Mouse (Mus musculus): ENCODE measurements around the gene Zfp950. TPM values are rescaled to one million over a fixed set of nuclear protein-coding genes. Genes with fewer than 3 reads are reported as not detected.

Zfp950 gene
- polyA plus RNA-seq, 1 experiment from 2014 or later = 43.5 TPM

DNA sequence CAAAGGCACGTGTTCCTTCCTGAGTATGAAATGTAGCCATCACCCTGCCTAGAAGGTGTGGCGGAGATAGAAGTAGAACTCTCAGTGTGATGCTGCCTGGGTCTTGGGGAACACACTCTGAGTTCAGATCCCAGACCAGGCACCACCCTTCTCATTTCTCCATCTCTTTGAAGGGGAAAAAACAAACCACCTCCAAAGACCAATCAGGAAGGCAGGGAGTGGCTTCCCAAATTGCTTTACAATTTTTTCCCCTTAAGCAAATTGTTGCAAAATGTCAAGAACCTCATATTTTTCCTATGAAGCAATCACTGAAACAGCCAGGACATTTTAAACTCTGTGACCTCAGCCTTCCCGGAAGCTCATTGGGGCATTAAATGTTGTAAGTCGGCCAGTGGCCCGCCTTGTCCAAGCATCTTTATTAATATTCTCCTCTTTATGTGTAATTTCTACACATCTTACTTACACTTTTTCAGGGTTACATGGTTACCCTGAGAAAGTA, 60.3 kb downstream of the Zfp950 start:
- H3K27ac ChIP-seq (ENCODE audit: low read depth) = no peak overlapping the region
- peaks cover 5% of the 10 kb centered on the region; the same call in 1 of the 2 replicates for H3K36me3 ChIP-seq (ENCODE audit: control insufficient read depth, insufficient read depth, low read length)
- H3K9ac ChIP-seq (ENCODE audit: low read length) = no peak overlapping the region
- H3K9me3 ChIP-seq (ENCODE audit: control insufficient read depth, low read length) = no peaks in the 10 kb centered on the region
- no peaks in the 10 kb centered on the region for H3K27me3 ChIP-seq (replicated peaks; ENCODE audit: control insufficient read depth, insufficient read depth, low read length)
- no peak overlapping the region for H3K4me3 ChIP-seq (ENCODE audit: low read depth, low read length)
- WGBS = 94% methylated on average over 5 of the region's 5 CpGs
- no peaks in the 10 kb centered on the region for H3K4me1 ChIP-seq (replicated peaks; ENCODE audit: control insufficient read depth, insufficient read depth, low read length)
- no peak overlapping the region for H3K4me2 ChIP-seq (ENCODE audit: low read length)
- no peak for ATAC-seq (replicated peaks; ENCODE audit: low FRiP score, low TSS enrichment, low read depth)
- no peak for DNase-seq (ENCODE audit: low spot score)

DNA sequence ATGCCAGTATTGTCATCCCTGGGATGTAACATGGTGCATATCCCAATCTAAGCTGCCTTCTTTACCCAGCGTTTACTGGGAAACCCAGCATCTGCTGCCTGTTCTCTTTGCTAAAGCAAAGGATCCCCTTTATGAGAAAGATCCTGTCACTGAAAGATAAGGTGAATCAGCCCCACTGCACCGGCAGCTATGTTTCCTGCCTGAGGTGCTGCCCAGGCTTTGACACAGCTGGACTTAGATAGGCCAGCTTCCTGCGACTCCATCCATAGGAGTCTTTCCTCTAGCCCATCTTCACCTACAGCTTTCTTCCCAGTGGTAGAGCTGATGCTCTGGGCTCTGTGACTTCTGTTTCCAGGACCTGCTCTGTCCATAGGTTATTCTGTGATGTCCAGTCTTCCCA, 62.0 kb downstream of the Zfp950 start:
- Histone ChIP-seq H3K9ac (ENCODE audit: low read length) (no peak overlapping the region), H3K36me3 (ENCODE audit: control insufficient read depth, insufficient read depth, low read length) (peaks cover 5% of the 10 kb centered on the region; the same call in 1 of the 2 replicates), H3K9me3 (ENCODE audit: control insufficient read depth, low read length) (no peaks in the 10 kb centered on the region), H3K4me2 (ENCODE audit: low read length) (no peak overlapping the region), H3K27me3 (replicated peaks; ENCODE audit: control insufficient read depth, insufficient read depth, low read length) (no peaks in the 10 kb centered on the region), H3K27ac (ENCODE audit: low read depth) (no peak overlapping the region), H3K4me3 (ENCODE audit: low read depth, low read length) (no peak overlapping the region), H3K4me1 (replicated peaks; ENCODE audit: control insufficient read depth, insufficient read depth, low read length) (no peaks in the 10 kb centered on the region)
- no peak for DNase-seq (ENCODE audit: low spot score)
- no peak for ATAC-seq (replicated peaks; ENCODE audit: low FRiP score, low TSS enrichment, low read depth)
- whole genome bisulfite sequencing = 89% methylated on average over 3 of the region's 3 CpGs

DNA sequence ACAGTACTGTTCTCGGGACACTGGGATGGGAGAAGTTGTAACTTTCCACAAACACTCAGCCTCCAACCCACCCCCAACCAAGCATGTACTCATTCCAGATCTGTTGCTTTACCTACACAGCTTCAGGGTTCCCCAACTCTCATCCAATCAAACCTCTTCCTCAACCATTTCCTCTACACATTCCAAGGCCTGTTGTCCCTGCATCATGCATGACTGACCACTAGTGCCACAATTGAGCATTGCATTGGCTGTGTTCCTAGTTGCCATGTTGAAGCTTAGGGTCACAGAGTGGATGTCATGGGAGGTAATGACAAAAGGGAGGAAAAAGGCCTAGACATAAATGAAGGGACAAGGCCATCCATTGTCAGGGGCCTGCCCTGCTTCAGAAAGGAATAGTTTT, 75.6 kb downstream of the Zfp950 start:
- Histone ChIP-seq H3K9ac (ENCODE audit: low read length) (no peak overlapping the region), H3K4me2 (ENCODE audit: low read length) (no peak overlapping the region), H3K4me3 (ENCODE audit: low read depth, low read length) (no peak overlapping the region), H3K27me3 (replicated peaks; ENCODE audit: control insufficient read depth, insufficient read depth, low read length) (no peaks in the 10 kb centered on the region), H3K27ac (ENCODE audit: low read depth) (no peak overlapping the region), H3K36me3 (ENCODE audit: control insufficient read depth, insufficient read depth, low read length) (no peaks in the 10 kb centered on the region), H3K9me3 (ENCODE audit: control insufficient read depth, low read length) (no peaks in the 10 kb centered on the region), H3K4me1 (replicated peaks; ENCODE audit: control insufficient read depth, insufficient read depth, low read length) (no peaks in the 10 kb centered on the region)
- 83% methylated on average over 1 of the region's 1 CpGs for WGBS
- no peak for DNase-seq (ENCODE audit: low spot score)
- no peak for ATAC-seq (replicated peaks; ENCODE audit: low FRiP score, low TSS enrichment, low read depth)

GRCm38 (mm10) chr19:61064386-61064785, 76.3 kb downstream of the Zfp950 start:
- Histone ChIP-seq H3K9ac (ENCODE audit: low read length) (no peak overlapping the region), H3K9me3 (ENCODE audit: control insufficient read depth, low read length) (no peaks in the 10 kb centered on the region), H3K4me1 (replicated peaks; ENCODE audit: control insufficient read depth, insufficient read depth, low read length) (no peaks in the 10 kb centered on the region), H3K27ac (ENCODE audit: low read depth) (no peak overlapping the region), H3K4me2 (ENCODE audit: low read length) (no peak overlapping the region), H3K4me3 (ENCODE audit: low read depth, low read length) (no peak overlapping the region), H3K27me3 (replicated peaks; ENCODE audit: control insufficient read depth, insufficient read depth, low read length) (no peaks in the 10 kb centered on the region), H3K36me3 (ENCODE audit: control insufficient read depth, insufficient read depth, low read length) (no peaks in the 10 kb centered on the region)
- ATAC-seq (replicated peaks; ENCODE audit: low FRiP score, low TSS enrichment, low read depth) (no peak), DNase-seq (ENCODE audit: low spot score) (no peak)
- WGBS = 88% methylated on average over 3 of the region's 3 CpGs

DNA sequence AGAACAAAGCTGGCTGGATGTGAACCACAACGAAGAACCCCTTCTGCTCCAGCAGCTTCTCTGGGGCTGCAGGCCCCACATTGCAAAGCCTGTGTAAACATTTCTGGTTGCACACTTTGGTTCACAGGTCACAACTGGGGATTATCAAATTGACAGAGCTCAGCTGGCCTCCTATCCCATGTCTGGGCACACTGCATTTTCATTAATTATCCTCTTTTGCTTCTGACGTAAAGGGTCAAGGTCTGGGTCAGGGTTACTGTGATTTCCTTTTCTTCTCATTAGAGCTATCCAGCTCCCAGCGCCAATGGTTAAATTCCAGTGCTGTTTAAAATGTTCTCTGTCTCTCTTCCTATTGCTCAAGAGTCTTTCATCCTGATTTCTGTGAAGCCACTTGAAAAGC, 83.1 kb downstream of the Zfp950 start:
- H3K9me3 ChIP-seq (ENCODE audit: control insufficient read depth, low read length) = no peaks in the 10 kb centered on the region
- no peaks in the 10 kb centered on the region for H3K27me3 ChIP-seq (replicated peaks; ENCODE audit: control insufficient read depth, insufficient read depth, low read length)
- H3K36me3 ChIP-seq (ENCODE audit: control insufficient read depth, insufficient read depth, low read length) = no peaks in the 10 kb centered on the region
- H3K4me1 ChIP-seq (replicated peaks; ENCODE audit: control insufficient read depth, insufficient read depth, low read length) = peaks cover 18% of the 10 kb centered on the region
- peak; percentile 64 for DNase-seq (ENCODE audit: low spot score)
- H3K27ac ChIP-seq (ENCODE audit: low read depth) = no peak overlapping the region
- no peak overlapping the region for H3K4me3 ChIP-seq (ENCODE audit: low read depth, low read length)
- WGBS = 8% methylated on average over 3 of the region's 3 CpGs
- no peak for ATAC-seq (replicated peaks; ENCODE audit: low FRiP score, low TSS enrichment, low read depth)
- H3K4me2 ChIP-seq (ENCODE audit: low read length) = no peak overlapping the region
- H3K9ac ChIP-seq (ENCODE audit: low read length) = no peak overlapping the region

DNA sequence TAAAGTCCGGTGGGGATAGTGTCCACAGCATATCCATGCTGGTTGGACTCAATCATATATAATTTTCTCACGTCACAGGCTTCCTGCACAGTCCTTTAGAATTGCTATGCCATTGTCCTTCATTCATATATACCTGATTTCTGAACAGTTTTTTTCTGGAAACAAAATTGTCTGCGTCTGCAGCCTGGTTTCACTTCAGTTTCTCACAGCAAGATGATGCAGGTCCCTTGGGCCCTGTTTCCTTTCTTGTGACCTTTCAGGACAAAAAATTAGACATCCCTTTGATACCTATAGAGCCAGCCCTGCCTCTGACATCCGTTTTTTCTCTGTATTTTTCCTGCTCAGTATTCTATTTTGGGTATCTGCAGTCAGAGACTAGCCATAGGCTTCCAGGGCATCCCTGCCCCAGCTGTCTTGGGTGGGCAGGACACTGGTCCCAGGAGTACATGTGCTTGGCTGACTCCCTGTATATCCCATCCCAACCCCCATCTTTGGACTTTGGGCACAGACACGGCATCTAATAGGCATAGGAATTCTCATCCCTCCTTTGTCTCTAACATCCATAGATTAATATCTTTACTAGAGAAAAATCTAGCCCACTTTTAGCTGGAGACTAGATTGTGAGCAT, 83.7 kb downstream of the Zfp950 start:
- 51% methylated on average over 5 of the region's 5 CpGs for WGBS

GRCm38 (mm10) chr19:61052786-61053185, 87.9 kb downstream of the Zfp950 start:
- DNase-seq (ENCODE audit: low spot score) = no peak
- Histone ChIP-seq H3K27me3 (replicated peaks; ENCODE audit: control insufficient read depth, insufficient read depth, low read length) (no peaks in the 10 kb centered on the region), H3K4me3 (ENCODE audit: low read depth, low read length) (no peak overlapping the region), H3K27ac (ENCODE audit: low read depth) (no peak overlapping the region), H3K4me1 (replicated peaks; ENCODE audit: control insufficient read depth, insufficient read depth, low read length) (peaks cover 17% of the 10 kb centered on the region), H3K9me3 (ENCODE audit: control insufficient read depth, low read length) (no peaks in the 10 kb centered on the region), H3K4me2 (ENCODE audit: low read length) (no peak overlapping the region), H3K36me3 (ENCODE audit: control insufficient read depth, insufficient read depth, low read length) (no peaks in the 10 kb centered on the region), H3K9ac (ENCODE audit: low read length) (no peak overlapping the region)
- ATAC-seq (replicated peaks; ENCODE audit: low FRiP score, low TSS enrichment, low read depth) = no peak

More for the DNA sequence above, 83.7 kb downstream of the Zfp950 start:
- no peak overlapping the region for H3K27ac ChIP-seq (ENCODE audit: low read depth)
- no peak for ATAC-seq (replicated peaks; ENCODE audit: low FRiP score, low TSS enrichment, low read depth)
- no peak overlapping the region for H3K4me3 ChIP-seq (ENCODE audit: low read depth, low read length)
- H3K4me1 ChIP-seq (replicated peaks; ENCODE audit: control insufficient read depth, insufficient read depth, low read length) = peaks cover 18% of the 10 kb centered on the region
- H3K9ac ChIP-seq (ENCODE audit: low read length) = no peak overlapping the region
- no peaks in the 10 kb centered on the region for H3K9me3 ChIP-seq (ENCODE audit: control insufficient read depth, low read length)
- no peaks in the 10 kb centered on the region for H3K27me3 ChIP-seq (replicated peaks; ENCODE audit: control insufficient read depth, insufficient read depth, low read length)
- no peak for DNase-seq (ENCODE audit: low spot score)
- H3K4me2 ChIP-seq (ENCODE audit: low read length) = no peak overlapping the region
- H3K36me3 ChIP-seq (ENCODE audit: control insufficient read depth, insufficient read depth, low read length) = no peaks in the 10 kb centered on the region

GRCm38 (mm10) chr19:61052008-61052407, 88.6 kb downstream of the Zfp950 start:
- DNase-seq (ENCODE audit: low spot score) = no peak
- no peak overlapping the region for H3K4me3 ChIP-seq (ENCODE audit: low read depth, low read length)
- H3K4me1 ChIP-seq (replicated peaks; ENCODE audit: control insufficient read depth, insufficient read depth, low read length) = peaks cover 10% of the 10 kb centered on the region
- H3K4me2 ChIP-seq (ENCODE audit: low read length) = no peak overlapping the region
- no peak overlapping the region for H3K27ac ChIP-seq (ENCODE audit: low read depth)
- H3K36me3 ChIP-seq (ENCODE audit: control insufficient read depth, insufficient read depth, low read length) = no peaks in the 10 kb centered on the region
- no peak for ATAC-seq (replicated peaks; ENCODE audit: low FRiP score, low TSS enrichment, low read depth)
- no peaks in the 10 kb centered on the region for H3K9me3 ChIP-seq (ENCODE audit: control insufficient read depth, low read length)
- no peak overlapping the region for H3K9ac ChIP-seq (ENCODE audit: low read length)
- H3K27me3 ChIP-seq (replicated peaks; ENCODE audit: control insufficient read depth, insufficient read depth, low read length) = no peaks in the 10 kb centered on the region

- Histone ChIP-seq H3K36me3 (ENCODE audit: control insufficient read depth, insufficient read depth, low read length) (no peaks in the 10 kb centered on the region), H3K27me3 (replicated peaks; ENCODE audit: control insufficient read depth, insufficient read depth, low read length) (no peaks in the 10 kb centered on the region), H3K4me3 (ENCODE audit: low read depth, low read length) (no peak overlapping the region), H3K9ac (ENCODE audit: low read length) (no peak overlapping the region), H3K4me2 (ENCODE audit: low read length) (no peak overlapping the region), H3K9me3 (ENCODE audit: control insufficient read depth, low read length) (no peaks in the 10 kb centered on the region), H3K4me1 (replicated peaks; ENCODE audit: control insufficient read depth, insufficient read depth, low read length) (0 out of 2 replicates have a peak, but pooled peaks cover 4% of the 10 kb centered on the region), H3K27ac (ENCODE audit: low read depth) (no peak overlapping the region)
- DNase-seq (ENCODE audit: low spot score) (no peak), ATAC-seq (replicated peaks; ENCODE audit: low FRiP score, low TSS enrichment, low read depth) (no peak)
- WGBS = 88% methylated on average over 1 of the region's 1 CpGs
Measured at GRCm38 (mm10) chr19:61051151-61051550, 89.5 kb downstream of the Zfp950 start.
